Mouse (Mus musculus): ENCODE results near the gene Ptrhd1. TPM values are rescaled to one million over a fixed set of nuclear protein-coding genes. Genes with fewer than 3 reads are reported as not detected.
"Not testable (repeated sequence)": the region's sequence is repeated elsewhere in the genome, so short reads cannot be mapped to it uniquely, and the experiment has no call there.

Gene Ptrhd1
- total RNA-seq, 2 experiments from 2014 or later = 0.83 TPM; not detected in 1

- ATAC-seq (replicated peaks; ENCODE audit: low FRiP score, poor library complexity, severe bottlenecking) = no peak
Observed at GRCm38 (mm10) chr12:4237481-4237880, 3.7 kb downstream of the Ptrhd1 start.

- ATAC-seq (replicated peaks; ENCODE audit: low FRiP score, poor library complexity, severe bottlenecking) = not testable (repeated sequence)
Observed at GRCm38 (mm10) chr12:4240281-4240680, 6.5 kb downstream of the Ptrhd1 start.

- no peak for ATAC-seq (replicated peaks; ENCODE audit: low FRiP score, poor library complexity, severe bottlenecking)
Observed at GRCm38 (mm10) chr12:4243805-4244204, 10.0 kb downstream of the Ptrhd1 start.

- ATAC-seq (replicated peaks; ENCODE audit: low FRiP score, poor library complexity, severe bottlenecking) = no peak
Observed at GRCm38 (mm10) chr12:4245742-4246141, 11.9 kb downstream of the Ptrhd1 start.

GRCm38 (mm10) chr12:4249786-4250185 is 16.0 kb downstream of the Ptrhd1 start:
- ATAC-seq (replicated peaks; ENCODE audit: low FRiP score, poor library complexity, severe bottlenecking) = no peak

DNA sequence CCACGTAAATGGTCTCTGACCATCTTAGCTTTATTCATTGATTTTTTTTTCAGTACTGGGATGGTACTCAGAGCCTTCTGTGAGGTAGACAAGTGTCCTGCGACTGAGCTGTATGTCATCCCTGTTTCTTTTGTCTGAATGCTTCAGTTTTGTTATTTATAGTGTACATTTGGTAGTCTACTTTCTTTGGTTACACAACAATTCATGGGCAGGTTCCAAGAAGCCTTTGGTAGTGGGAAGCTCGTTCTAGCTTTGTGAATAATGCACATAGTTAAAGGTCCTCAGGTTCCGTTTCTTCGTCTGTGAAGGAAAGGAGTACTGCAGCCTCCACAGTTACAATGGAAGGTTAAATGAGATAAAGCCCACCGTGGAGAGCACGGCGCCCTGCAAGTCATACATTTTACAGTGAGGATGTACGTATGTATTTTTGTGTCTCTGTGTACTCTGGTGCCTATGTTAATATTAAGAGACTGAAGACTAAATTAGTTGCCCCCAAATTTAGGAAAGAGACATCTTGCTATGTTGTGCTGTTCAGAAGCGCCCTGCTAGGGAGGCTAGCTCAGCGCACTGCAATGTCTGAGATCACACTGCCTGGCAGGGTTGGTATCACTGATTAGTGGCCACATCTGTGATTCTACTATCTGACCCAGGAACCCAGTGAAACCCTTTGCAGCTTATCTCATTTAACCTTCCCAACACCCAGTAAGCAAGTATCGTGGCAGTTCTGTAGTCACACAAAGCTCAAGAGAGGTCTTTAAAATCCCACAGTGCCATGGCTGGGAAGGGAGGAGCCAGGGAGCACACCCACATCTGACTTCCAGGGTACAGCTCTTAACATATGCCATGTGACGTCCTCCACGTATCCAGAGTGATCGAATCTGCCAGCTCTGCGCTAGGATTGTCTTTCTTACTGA is 19.2 kb downstream of the Ptrhd1 start:
- peak; percentile 76 for ATAC-seq (replicated peaks; ENCODE audit: low FRiP score, poor library complexity, severe bottlenecking)

DNA sequence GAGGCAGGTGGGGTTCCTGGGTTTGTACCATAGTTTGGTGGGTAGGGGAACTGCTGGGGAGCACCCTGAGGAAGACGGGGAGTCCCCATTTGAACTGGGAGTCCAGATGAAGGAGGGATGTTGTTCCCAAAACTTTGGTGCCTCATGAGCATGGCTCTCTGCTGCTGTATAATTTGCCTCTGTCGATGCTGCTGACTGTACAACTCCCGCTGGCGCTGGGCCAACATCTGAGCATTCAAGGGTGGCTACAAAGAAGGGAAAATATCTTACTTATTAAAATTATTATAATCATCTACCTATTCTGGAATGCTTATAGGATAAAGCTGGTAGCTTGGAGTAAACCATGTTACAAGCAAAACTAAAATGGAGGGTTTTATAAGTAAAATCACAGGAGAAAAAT is 33.9 kb downstream of the Ptrhd1 start:
- no peak for ATAC-seq (replicated peaks; ENCODE audit: low FRiP score, poor library complexity, severe bottlenecking)

DNA sequence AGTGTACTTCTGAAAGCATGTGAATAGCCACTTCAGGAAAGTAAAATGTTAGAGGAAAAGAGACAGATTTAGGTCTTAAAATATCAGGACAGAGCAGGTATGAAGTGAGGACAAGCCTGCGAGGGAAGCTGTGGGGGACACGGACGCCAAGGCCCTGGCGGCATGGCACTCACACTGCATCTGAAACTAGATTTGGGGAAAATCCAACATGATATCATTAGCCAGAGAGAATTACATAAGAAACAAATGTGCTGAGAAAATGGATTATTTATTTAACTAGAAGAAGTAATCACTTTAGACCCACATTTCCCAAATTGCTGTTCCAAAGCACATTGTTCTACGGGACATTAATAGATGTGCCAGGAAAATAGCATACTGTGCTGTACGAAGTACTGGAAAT is 37.3 kb downstream of the Ptrhd1 start:
- no peak for ATAC-seq (replicated peaks; ENCODE audit: low FRiP score, poor library complexity, severe bottlenecking)

DNA sequence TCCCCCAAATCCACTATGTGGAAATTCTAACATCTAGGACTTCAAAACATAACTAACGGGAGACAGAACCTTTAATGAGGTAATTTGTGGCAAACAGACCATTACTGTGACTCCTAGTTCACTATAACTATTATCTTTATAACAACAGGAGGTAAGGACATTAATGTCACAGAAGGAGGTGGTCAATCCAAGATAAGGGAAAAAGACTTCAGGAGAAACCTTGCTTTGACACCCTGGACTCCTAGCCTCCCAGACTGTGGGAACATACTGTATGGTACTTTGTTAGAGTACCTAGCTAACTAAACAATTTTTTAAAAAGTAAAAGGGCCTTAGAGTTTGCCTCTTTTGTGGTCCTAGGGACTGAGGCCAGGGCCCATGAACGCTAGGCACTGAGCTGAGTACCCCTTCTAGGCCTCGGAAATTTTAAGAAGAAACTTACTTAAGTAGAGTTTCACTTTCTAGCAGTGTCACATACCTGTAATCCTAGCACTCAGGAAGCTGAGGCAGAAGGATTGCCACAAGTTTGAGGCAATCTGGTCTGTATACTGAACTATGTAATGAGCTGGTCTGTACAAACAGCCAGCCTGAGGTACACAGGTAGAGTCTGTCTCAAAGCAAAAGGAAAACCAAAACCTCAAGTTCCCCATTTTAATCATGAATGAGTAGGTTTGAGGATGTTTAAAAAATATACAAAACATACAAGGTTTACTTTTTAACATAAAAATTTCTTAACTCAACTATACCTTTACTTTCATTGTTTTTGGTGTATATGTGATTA is 45.3 kb downstream of the Ptrhd1 start:
- ATAC-seq (replicated peaks; ENCODE audit: low FRiP score, poor library complexity, severe bottlenecking) = peak; percentile 14; the same call in 1 of the 2 replicates

- peak; percentile 79 for ATAC-seq (replicated peaks; ENCODE audit: low FRiP score, poor library complexity, severe bottlenecking)
Observed at GRCm38 (mm10) chr12:4279878-4280277, 46.1 kb downstream of the Ptrhd1 start.

DNA sequence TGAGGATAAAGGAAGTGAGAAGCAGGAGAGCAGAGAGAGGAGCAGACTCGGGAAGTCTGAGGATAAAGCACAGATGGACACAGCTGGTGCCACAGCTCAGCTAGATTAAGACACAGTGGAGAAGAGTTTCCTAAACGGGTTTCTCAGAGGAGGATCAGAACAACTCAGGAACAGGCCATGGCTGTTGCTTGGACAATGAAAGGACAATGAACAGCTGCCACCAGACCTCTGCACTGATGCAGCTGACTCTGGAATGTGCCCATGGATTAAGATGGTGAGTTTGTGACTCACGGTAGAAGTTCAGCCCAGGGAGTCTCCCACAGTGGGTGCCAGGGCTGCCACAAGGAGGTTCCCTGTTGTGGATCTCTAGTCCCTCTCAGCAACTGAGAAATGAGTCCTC is 51.4 kb downstream of the Ptrhd1 start:
- no peak for ATAC-seq (replicated peaks; ENCODE audit: low FRiP score, poor library complexity, severe bottlenecking)

Other genes with a start within 250 kb of the Ptrhd1 start
- gene Efr3b, start 195.1 kb upstream of the Ptrhd1 start, total RNA-seq (2015; ENCODE audit: low replicate concordance) = not detected in 2 replicates
- not detected in 2 replicates for gene Efr3b, start 195.1 kb upstream of the Ptrhd1 start, total RNA-seq (2017; ENCODE audit: low replicate concordance)
- 1.4 TPM in 1 of 2 replicates, not detected in the other for gene Dnajc27, start 151.4 kb upstream of the Ptrhd1 start, total RNA-seq (2015; ENCODE audit: low replicate concordance)
- 0.08 and 1.8 TPM in 2 replicates for gene Dnajc27, start 151.4 kb upstream of the Ptrhd1 start, total RNA-seq (2017; ENCODE audit: low replicate concordance)
- gene Adcy3, start 100.9 kb upstream of the Ptrhd1 start, total RNA-seq (2015; ENCODE audit: low replicate concordance) = 1.3 and 4.7 TPM in 2 replicates
- 1.7 and 7.4 TPM in 2 replicates for gene Adcy3, start 100.9 kb upstream of the Ptrhd1 start, total RNA-seq (2017; ENCODE audit: low replicate concordance)
- gene Cenpo, start 267 bp downstream of the Ptrhd1 start, total RNA-seq (2015; ENCODE audit: low replicate concordance) = 11.3 and 15.1 TPM in 2 replicates
- gene Cenpo, start 267 bp downstream of the Ptrhd1 start, total RNA-seq (2017; ENCODE audit: low replicate concordance) = 16.0 and 24.8 TPM in 2 replicates
- gene Ncoa1, start 243.2 kb downstream of the Ptrhd1 start, total RNA-seq (2015; ENCODE audit: low replicate concordance) = 13.4 and 14.8 TPM in 2 replicates
- 5.5 and 8.5 TPM in 2 replicates for gene Ncoa1, start 243.2 kb downstream of the Ptrhd1 start, total RNA-seq (2017; ENCODE audit: low replicate concordance)

Data from erythroid progenitor cell, adult 5-6 weeks (primary cell).